Mouse (Mus musculus): ENCODE results near the gene Olfr141. TPM values are rescaled to one million over a fixed set of nuclear protein-coding genes. Genes with fewer than 3 reads are reported as not detected.

Olfr141 gene
- total RNA-seq (2021): not detected
- long read RNA-seq, experiment 1: 0 reads
- long read RNA-seq, experiment 2: 0 reads

GRCm38 (mm10) chr2:86809918-86810317 lies at the start of gene Olfr141:
TSS of gene Olfr141 (minus strand) at chr2:86810018.
- intact Hi-C loops (cut with DNase I): no loop called here
- no peak for DNase-seq

GRCm38 (mm10) chr2:86851596-86851995 lies 41.8 kb upstream of the Olfr141 start, which contains the start of gene Olfr1095:
TSS of gene Olfr1095 (minus strand) at chr2:86851696.
- no peak for DNase-seq
- intact Hi-C loops (cut with DNase I): no loop called here

- DNase-seq: no peak
- intact Hi-C loops (cut with DNase I): no loop called here
Measured at GRCm38 (mm10) chr2:86824363-86824762, 14.5 kb upstream of the Olfr141 start, which contains the start of gene Olfr1094. TSS of gene Olfr1094 (plus strand) at chr2:86824663.

GRCm38 (mm10) chr2:86782179-86782578 lies 27.6 kb downstream of the Olfr141 start, which contains the start of gene Olfr1093:
TSS of gene Olfr1093 (plus strand) at chr2:86782479.
- no peak for DNase-seq
- intact Hi-C loops (cut with DNase I): no loop called here

- intact Hi-C loops (cut with DNase I): no loop called here
- DNase-seq: no peak
Measured at GRCm38 (mm10) chr2:86761050-86761449, 48.8 kb downstream of the Olfr141 start.

- intact Hi-C loops (cut with DNase I): no loop called here
- DNase-seq: no peak
Measured at GRCm38 (mm10) chr2:86758893-86759292, 50.9 kb downstream of the Olfr141 start, which contains the start of gene Olfr1090. TSS of gene Olfr1090 (minus strand) at chr2:86758993.

Other genes with a start within 250 kb of the Olfr141 start
- gene Olfr1082, start 211.1 kb downstream of the Olfr141 start, total RNA-seq (2021): not detected
- not detected for gene Olfr1084, start 170.3 kb downstream of the Olfr141 start, total RNA-seq (2021)
- gene Olfr1085, start 148.0 kb downstream of the Olfr141 start, total RNA-seq (2021): not detected
- gene Olfr1086, start 129.9 kb downstream of the Olfr141 start, total RNA-seq (2021): not detected
- gene Olfr1087, start 111.6 kb downstream of the Olfr141 start, total RNA-seq (2021): not detected
- gene Olfr1089, start 76.3 kb downstream of the Olfr141 start, total RNA-seq (2021): not detected
- gene Olfr1090, start 51.0 kb downstream of the Olfr141 start, total RNA-seq (2021): not detected
- not detected for gene Olfr1093, start 27.5 kb downstream of the Olfr141 start, total RNA-seq (2021)
- gene Olfr1094, start 14.6 kb upstream of the Olfr141 start, total RNA-seq (2021): not detected
- gene Olfr1095, start 41.7 kb upstream of the Olfr141 start, total RNA-seq (2021): not detected
- gene Gm13723, start 64.8 kb upstream of the Olfr141 start, total RNA-seq (2021): not detected
- gene Olfr1097, start 82.2 kb upstream of the Olfr141 start, total RNA-seq (2021): not detected
- not detected for gene Olfr1098, start 114.5 kb upstream of the Olfr141 start, total RNA-seq (2021)
- not detected for gene Olfr1099, start 150.7 kb upstream of the Olfr141 start, total RNA-seq (2021)
- not detected for gene Olfr1100, start 169.9 kb upstream of the Olfr141 start, total RNA-seq (2021)
- gene Olfr1101, start 181.2 kb upstream of the Olfr141 start, total RNA-seq (2021): not detected
- not detected for gene Olfr1102, start 188.4 kb upstream of the Olfr141 start, total RNA-seq (2021)
- gene Olfr1104, start 217.1 kb upstream of the Olfr141 start, total RNA-seq (2021): not detected
- not detected for gene Olfr1105, start 226.5 kb upstream of the Olfr141 start, total RNA-seq (2021)
- gene Olfr1106, start 242.3 kb upstream of the Olfr141 start, total RNA-seq (2021): not detected